Mouse (Mus musculus) neural tube, embryonic 13.5 days (tissue): Measurements from ENCODE around the gene Csnka2ip. TPM values are rescaled to one million over a fixed set of nuclear protein-coding genes. Genes with fewer than 3 reads are reported as not detected.

ENCODE experiments used
- ATAC-seq: fragments of 200-750 bp; cut with Nextera tagmentation; 2 replicates; pipeline ENCODE4 v1.8.0; 2017; ENCODE audit warnings: low read depth, mild to moderate bottlenecking, moderate TSS enrichment, moderate library complexity
- H3K27ac ChIP-seq: fragments of 300-500 bp; sonication (generic); replicated peaks from 2 replicates; pipeline ENCODE4 v1.5.1; 2015; ENCODE audit warnings: moderate library complexity, mild to moderate bottlenecking, inconsistent platforms
- H3K27me3 ChIP-seq: fragments of 300-500 bp; sonication (generic); 2 replicates; pipeline ENCODE4 v1.6.1; 2015; ENCODE audit warnings: mild to moderate bottlenecking, inconsistent platforms
- H3K36me3 ChIP-seq: fragments of 300-500 bp; sonication (generic); 2 replicates; pipeline ENCODE4 v1.6.1; 2015; ENCODE audit warnings: mild to moderate bottlenecking, inconsistent platforms
- H3K4me1 ChIP-seq: fragments of 300-500 bp; sonication (generic); replicated peaks from 2 replicates; pipeline ENCODE4 v1.6.1; 2015; ENCODE audit warnings: inconsistent platforms
- H3K4me2 ChIP-seq: fragments of 300-500 bp; sonication (generic); 2 replicates; pipeline ENCODE4 v1.6.1; 2015; ENCODE audit warnings: inconsistent platforms, mild to moderate bottlenecking, moderate library complexity
- H3K4me3 ChIP-seq: fragments of 300-500 bp; sonication (generic); 2 replicates; pipeline ENCODE4 v1.5.1; 2015; ENCODE audit warnings: mild to moderate bottlenecking, inconsistent platforms
- H3K9ac ChIP-seq: fragments of 300-500 bp; sonication (generic); 2 replicates; pipeline ENCODE4 v1.6.1; 2015; ENCODE audit warnings: moderate library complexity, mild to moderate bottlenecking, inconsistent platforms
- H3K9me3 ChIP-seq: fragments of 300-500 bp; sonication (generic); 2 replicates; pipeline ENCODE4 v1.6.1; 2016; ENCODE audit warnings: inconsistent platforms
- WGBS: fragments of 180-500 bp; shearing (Covaris S2); methylation state at CpG from one replicate; pipeline ENCODE4 v1.1.7; 2015; 5-methylcytosine and 5-hydroxymethylcytosine counted together
- polyA plus RNA-seq: library from polyadenylated mRNA; unstranded; fragments of >200 nt; fragmentation: Nextera tagmentation; extraction: Ambion mirVana; gene quantifications from 2 replicates; pipeline ENCODE4 v1.2.1, GENCODE M21; 2015

Csnka2ip gene
- polyA plus RNA-seq, 1 experiment from 2014 or later = not detected

DNA sequence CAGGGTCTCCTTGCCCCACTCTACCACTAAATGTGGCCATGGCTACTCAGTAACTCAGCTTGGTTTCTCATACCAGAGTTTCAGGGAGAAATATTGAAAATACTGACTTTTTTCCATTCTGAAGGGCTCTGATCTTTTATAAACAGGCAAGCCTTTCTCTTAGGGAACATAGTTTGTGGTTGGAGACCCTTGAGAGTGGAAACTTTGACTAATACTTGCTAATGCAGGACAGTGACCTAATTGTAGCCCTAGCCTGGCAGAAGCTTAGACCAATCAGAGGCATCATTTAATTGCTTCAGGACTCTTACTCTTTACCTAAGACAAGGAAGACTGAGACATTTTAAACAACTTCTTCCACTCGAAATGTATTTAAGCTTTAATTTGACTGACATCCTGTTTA lies 39.1 kb downstream of the Csnka2ip start:
- Histone ChIP-seq H3K27ac (no peak overlapping the region), H3K4me2 (no peak overlapping the region), H3K4me1 (no peaks in the 10 kb centered on the region), H3K4me3 (no peak overlapping the region), H3K27me3 (no peaks in the 10 kb centered on the region), H3K9me3 (no peaks in the 10 kb centered on the region), H3K36me3 (no peaks in the 10 kb centered on the region), H3K9ac (no peak overlapping the region)
- WGBS = 76% methylated on average over 1 of the region's 1 CpGs
- no peak for ATAC-seq

DNA sequence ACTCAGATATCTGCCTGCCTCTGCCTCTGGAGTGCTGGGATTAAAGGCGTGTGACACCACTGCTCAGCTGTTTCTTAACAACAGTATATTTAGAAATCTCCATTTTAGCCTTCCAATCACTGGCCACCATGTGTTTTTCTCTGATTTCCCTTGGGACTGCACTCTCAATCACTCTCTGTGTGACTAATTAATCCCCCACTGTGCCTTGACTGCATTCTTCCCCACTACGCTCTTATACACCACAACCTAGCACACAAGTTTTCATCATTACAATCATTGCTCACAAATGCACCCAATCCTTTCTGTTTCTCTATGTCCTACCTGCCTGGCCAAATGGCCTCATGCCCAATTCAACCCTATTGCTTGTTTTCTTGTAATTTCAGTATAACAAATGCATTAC lies 43.7 kb downstream of the Csnka2ip start:
- ATAC-seq = peak; percentile 43; the same call in 1 of the 2 replicates
- Histone ChIP-seq H3K27ac (no peak overlapping the region), H3K4me3 (no peak overlapping the region), H3K9me3 (no peaks in the 10 kb centered on the region), H3K36me3 (no peaks in the 10 kb centered on the region), H3K4me2 (no peak overlapping the region), H3K9ac (no peak overlapping the region), H3K27me3 (no peaks in the 10 kb centered on the region), H3K4me1 (no peaks in the 10 kb centered on the region)
- 28% methylated on average over 2 of the region's 2 CpGs for WGBS

DNA sequence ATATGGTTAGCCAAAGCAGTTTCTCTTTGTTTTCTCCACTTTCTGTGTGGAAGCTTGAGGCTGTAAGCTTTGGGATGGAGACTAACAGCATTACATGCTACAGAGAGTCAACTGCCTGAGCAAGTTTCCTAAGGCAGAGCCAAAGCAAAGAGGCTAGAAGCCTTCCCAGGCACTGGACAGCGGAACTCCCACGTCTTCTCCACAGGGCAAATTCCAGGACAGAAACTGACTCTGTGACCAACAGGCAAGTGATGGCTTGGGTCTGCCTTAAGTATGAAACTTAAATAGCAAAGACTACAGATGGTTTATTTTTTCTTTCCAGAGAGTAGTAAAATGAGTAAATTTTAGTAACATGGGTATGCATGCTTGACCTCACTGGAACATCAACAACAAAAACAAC lies 75.3 kb downstream of the Csnka2ip start:
- Histone ChIP-seq H3K36me3 (no peaks in the 10 kb centered on the region), H3K9ac (no peak overlapping the region), H3K9me3 (no peaks in the 10 kb centered on the region), H3K4me1 (peaks cover 8% of the 10 kb centered on the region), H3K27ac (no peak overlapping the region), H3K4me2 (no peak overlapping the region), H3K27me3 (no peaks in the 10 kb centered on the region), H3K4me3 (no peak overlapping the region)
- WGBS = 90% methylated on average over 2 of the region's 2 CpGs
- ATAC-seq = no peak

DNA sequence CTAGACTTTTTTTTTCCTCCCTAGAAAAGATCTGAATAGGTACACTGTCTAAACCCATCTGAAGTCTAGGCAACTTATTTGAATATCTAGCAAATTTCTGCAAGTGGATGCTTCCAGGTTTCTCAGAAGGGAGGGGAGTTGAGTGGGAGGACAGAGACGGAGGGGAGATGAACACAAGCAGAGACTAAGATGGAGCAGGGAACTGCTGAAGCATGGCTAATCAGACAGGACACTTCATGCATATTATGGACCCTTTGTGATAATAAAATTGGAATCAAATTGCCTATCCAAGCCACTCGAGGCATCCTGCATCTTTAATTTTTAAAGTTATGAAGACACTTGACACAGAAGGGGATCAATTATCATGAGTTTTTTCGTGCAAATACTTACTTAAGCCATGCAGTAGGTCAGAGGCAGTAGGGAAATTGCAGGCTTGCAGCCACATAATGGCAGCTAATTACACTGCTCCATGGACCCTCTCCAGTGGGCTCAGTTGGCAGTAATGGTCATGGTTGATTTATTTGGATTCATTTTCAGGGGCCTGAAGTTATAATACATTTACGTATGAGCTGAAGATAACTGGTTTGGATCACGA lies 78.1 kb downstream of the Csnka2ip start:
- 30% methylated on average over 5 of the region's 5 CpGs for WGBS
- Histone ChIP-seq H3K27me3 (no peaks in the 10 kb centered on the region), H3K36me3 (no peaks in the 10 kb centered on the region), H3K9me3 (no peaks in the 10 kb centered on the region), H3K4me3 (no peak overlapping the region), H3K4me2 (no peak overlapping the region), H3K9ac (no peak overlapping the region), H3K27ac (0 out of 2 replicates have a peak overlapping the region, but pooled peaks have one; percentile 28), H3K4me1 (peaks cover 8% of the 10 kb centered on the region)
- ATAC-seq = peak; percentile 96

DNA sequence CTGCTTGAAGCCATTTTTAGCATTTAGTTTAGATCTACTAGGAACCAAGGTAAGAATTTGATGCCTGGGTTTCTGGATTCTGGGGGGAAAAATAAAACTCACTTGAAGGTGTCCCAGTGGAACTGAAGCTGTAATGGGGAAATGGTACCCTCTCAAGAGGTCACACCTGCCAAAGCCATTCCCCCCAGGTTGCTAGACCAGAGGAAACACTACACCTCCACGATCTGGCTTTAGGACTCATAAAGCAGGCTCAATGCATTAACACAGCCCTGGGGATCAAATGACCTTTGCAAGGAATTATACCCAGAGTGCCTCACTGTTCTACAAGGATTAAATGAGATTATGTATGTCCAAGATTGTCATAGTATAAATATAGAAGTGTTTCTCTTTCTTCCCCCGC lies 88.8 kb downstream of the Csnka2ip start:
- no peaks in the 10 kb centered on the region for H3K9me3 ChIP-seq
- H3K4me2 ChIP-seq = no peak overlapping the region
- H3K9ac ChIP-seq = no peak overlapping the region
- H3K27ac ChIP-seq = no peak overlapping the region
- H3K36me3 ChIP-seq = no peaks in the 10 kb centered on the region
- no peak for ATAC-seq
- WGBS = 75% methylated on average over 2 of the region's 2 CpGs
- no peaks in the 10 kb centered on the region for H3K4me1 ChIP-seq
- no peaks in the 10 kb centered on the region for H3K27me3 ChIP-seq
- no peak overlapping the region for H3K4me3 ChIP-seq

Other genes starting within 250 kb of the Csnka2ip start
- 21.6 and 23.9 TPM in 2 replicates for gene 4930453N24Rik, start 168.8 kb upstream of the Csnka2ip start, polyA plus RNA-seq
- 5.7 and 7.4 TPM in 2 replicates for gene Zfp654, start 249.2 kb upstream of the Csnka2ip start, polyA plus RNA-seq
- gene Cggbp1, start 249.6 kb upstream of the Csnka2ip start, polyA plus RNA-seq = 65.3 and 74.1 TPM in 2 replicates